Mouse (Mus musculus): Measurements from ENCODE around the gene Utrn.

- no peak for TF ChIP-seq CTCF (IDR thresholded peaks at IDR 0.05; ENCODE audit: low read depth)
- no peak for TF ChIP-seq EP300 (IDR thresholded peaks at IDR 0.05; ENCODE audit: low read depth)
These were observed 380.6 kb downstream of the Utrn start for GRCm38 (mm10) chr10:12488518-12488917.
